Mouse (Mus musculus): ENCODE results near the gene Slc8b1.
A peak's percentile ranks its signal among the peaks of the same experiment; 100 is the strongest.

The Slc8b1 gene

GRCm38 (mm10) chr5:120567761-120568211, 56.8 kb downstream of the Slc8b1 start:
- DNase-seq (ENCODE audit: low spot score) = no peak

GRCm38 (mm10) chr5:120568336-120568768, 57.4 kb downstream of the Slc8b1 start:
- no peak for DNase-seq (ENCODE audit: low spot score)

GRCm38 (mm10) chr5:120568964-120569363, 58.0 kb downstream of the Slc8b1 start:
- DNase-seq (ENCODE audit: low spot score) = no peak

GRCm38 (mm10) chr5:120569791-120570190, 58.8 kb downstream of the Slc8b1 start:
- no peak for DNase-seq (ENCODE audit: low spot score)

- no peak for DNase-seq (ENCODE audit: low spot score)
These were observed 59.4 kb downstream of the Slc8b1 start for GRCm38 (mm10) chr5:120570289-120570897.

GRCm38 (mm10) chr5:120571056-120571740, 60.2 kb downstream of the Slc8b1 start:
- DNase-seq (ENCODE audit: low spot score) = no peak

GRCm38 (mm10) chr5:120574469-120575063, 63.6 kb downstream of the Slc8b1 start:
- no peak for DNase-seq (ENCODE audit: low spot score)

GRCm38 (mm10) chr5:120576781-120577301, 65.9 kb downstream of the Slc8b1 start:
- DNase-seq (ENCODE audit: low spot score) = peak; percentile 21

GRCm38 (mm10) chr5:120577935-120578441, 67.0 kb downstream of the Slc8b1 start:
- DNase-seq (ENCODE audit: low spot score) = peak; percentile 66

- DNase-seq (ENCODE audit: low spot score) = peak; percentile 36
These were observed 67.6 kb downstream of the Slc8b1 start for GRCm38 (mm10) chr5:120578504-120579081.

- DNase-seq (ENCODE audit: low spot score) = peak; percentile 29
These were observed 68.4 kb downstream of the Slc8b1 start for GRCm38 (mm10) chr5:120579211-120579897.

- no peak for DNase-seq (ENCODE audit: low spot score)
These were observed 69.1 kb downstream of the Slc8b1 start for GRCm38 (mm10) chr5:120579898-120580626.

- DNase-seq (ENCODE audit: low spot score) = no peak
These were observed 71.0 kb downstream of the Slc8b1 start for GRCm38 (mm10) chr5:120582002-120582401.

- no peak for DNase-seq (ENCODE audit: low spot score)
These were observed 72.5 kb downstream of the Slc8b1 start for GRCm38 (mm10) chr5:120583511-120583910.
